Mouse (Mus musculus) liver, postnatal 0 days (tissue): ENCODE data around the gene Rad51b. TPM values are rescaled to one million over a fixed set of nuclear protein-coding genes. Genes with fewer than 3 reads are reported as not detected.
A peak's percentile ranks its signal among the peaks of the same experiment; 100 is the strongest.

Experiments
- ATAC-seq: fragments of 200-750 bp; cut with Nextera tagmentation; 2 replicates; pipeline ENCODE4 v1.8.0; 2017; ENCODE audit warnings: mild to moderate bottlenecking, moderate library complexity
- DNase-seq: peaks from one replicate; pipeline ENCODE4 v3.0.0-alpha.2; 2016
- H3K27ac ChIP-seq: fragments of 300-500 bp; sonication (generic); 2 replicates; pipeline ENCODE4 v1.5.1; 2014; ENCODE audit warnings: antibody characterized with exemption, moderate library complexity, mild to moderate bottlenecking, low read depth
- H3K27me3 ChIP-seq: fragments of 300-500 bp; sonication (generic); 2 replicates; pipeline ENCODE4 v1.6.1; 2014; ENCODE audit warnings: low read length, control low read depth, mixed read lengths; ENCODE audit not compliant: insufficient read depth
- H3K36me3 ChIP-seq: fragments of 300-500 bp; sonication (generic); replicated peaks from 2 replicates; pipeline ENCODE4 v1.6.1; 2014; ENCODE audit warnings: mild to moderate bottlenecking, control low read depth, low read length, moderate library complexity, mixed read lengths; ENCODE audit not compliant: insufficient read depth
- H3K4me1 ChIP-seq: fragments of 300-500 bp; sonication (generic); 2 replicates; pipeline ENCODE4 v1.6.1; 2014; ENCODE audit warnings: antibody characterized with exemption, mild to moderate bottlenecking, control low read depth; ENCODE audit not compliant: insufficient read depth
- H3K4me2 ChIP-seq: fragments of 300-500 bp; sonication (generic); 2 replicates; pipeline ENCODE4 v1.6.1; 2014; ENCODE audit warnings: low read depth, mild to moderate bottlenecking, low read length, moderate library complexity, mixed read lengths
- H3K4me3 ChIP-seq: fragments of 300-500 bp; sonication (generic); 2 replicates; pipeline ENCODE4 v1.5.1; 2014; ENCODE audit warnings: low read depth, low read length
- H3K9ac ChIP-seq: fragments of 300-500 bp; sonication (generic); replicated peaks from 2 replicates; pipeline ENCODE4 v1.6.1; 2014; ENCODE audit warnings: mild to moderate bottlenecking, moderate library complexity
- H3K9me3 ChIP-seq: fragments of 300-500 bp; sonication (generic); 2 replicates; pipeline ENCODE4 v1.6.1; 2016; ENCODE audit warnings: mild to moderate bottlenecking, control low read depth, low read length, mixed read lengths
- CTCF ChIP-seq: sonication (generic); IDR thresholded peaks from 2 replicates; pipeline ENCODE4 v1.5.1; 2016; ENCODE audit warnings: antibody characterized with exemption, low read depth
- EP300 ChIP-seq: IDR thresholded peaks from 2 replicates; pipeline ENCODE4 v1.6.1; 2016; ENCODE audit warnings: antibody characterized with exemption, low read depth, mild to moderate bottlenecking
- WGBS: fragments of 180-500 bp; shearing (Covaris S2); extraction: QIAGEN DNeasy Blood & Tissue Kit; methylation state at CpG from one replicate; pipeline ENCODE4 v1.1.7; 2014; ENCODE audit not compliant: insufficient replicate concordance; 5-methylcytosine and 5-hydroxymethylcytosine counted together
- polyA plus RNA-seq: library from polyadenylated mRNA; unstranded; fragments of >200 nt; fragmentation: Nextera tagmentation; extraction: Ambion mirVana; gene quantifications from 2 replicates; pipeline ENCODE4 v1.2.1, GENCODE M21; 2015

Gene Rad51b
- polyA plus RNA-seq, 1 experiment from 2014 or later = 2.5 TPM

DNA sequence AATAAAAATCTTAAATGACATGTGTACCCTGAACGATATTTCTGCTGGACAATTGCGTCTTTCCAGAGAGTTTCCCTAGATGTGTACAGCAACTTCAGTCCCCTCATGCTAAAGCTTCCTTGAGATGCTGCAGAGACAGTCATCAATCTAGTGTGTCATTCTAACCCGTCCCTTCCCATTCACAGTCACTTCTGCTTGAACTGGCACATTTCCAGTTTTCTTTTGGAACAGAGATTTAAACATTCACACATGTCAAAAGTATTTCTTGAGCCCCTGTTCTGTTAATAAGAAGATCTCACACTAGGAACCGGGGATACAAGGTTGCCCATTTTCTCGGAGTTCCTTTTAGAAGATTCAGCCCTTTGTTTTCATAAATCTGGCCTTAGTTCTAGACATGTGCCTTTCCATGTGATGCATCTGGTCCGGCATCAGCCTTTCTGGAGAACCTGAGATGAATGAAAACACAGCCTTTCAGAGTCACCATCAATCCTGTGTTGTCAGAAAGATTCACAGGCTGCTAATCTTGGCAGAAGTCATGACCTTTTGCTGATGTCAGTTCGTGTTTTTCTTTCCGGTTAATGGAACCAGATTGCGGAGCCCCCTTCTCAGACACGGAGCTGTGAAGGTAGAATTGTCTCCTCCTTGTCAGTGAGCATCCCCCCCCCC lies 448.9 kb downstream of the Rad51b start:
- H3K4me3 ChIP-seq = no peak overlapping the region
- no peaks in the 10 kb centered on the region for H3K9me3 ChIP-seq
- H3K27me3 ChIP-seq = no peaks in the 10 kb centered on the region
- no peak overlapping the region for H3K9ac ChIP-seq
- ATAC-seq = no peak
- H3K4me2 ChIP-seq = no peak overlapping the region
- H3K27ac ChIP-seq = no peak overlapping the region
- DNase-seq = no peak
- 60% methylated on average over 10 of the region's 10 CpGs for whole genome bisulfite sequencing
- no peaks in the 10 kb centered on the region for H3K36me3 ChIP-seq
- peaks cover 7% of the 10 kb centered on the region; the same call in 1 of the 2 replicates for H3K4me1 ChIP-seq
- TF ChIP-seq CTCF (no peak), EP300 (no peak)

- TF ChIP-seq CTCF (no peak), EP300 (no peak)
- Histone ChIP-seq H3K9me3 (no peaks in the 10 kb centered on the region), H3K4me1 (peaks cover 19% of the 10 kb centered on the region), H3K9ac (no peak overlapping the region), H3K36me3 (no peaks in the 10 kb centered on the region), H3K27me3 (no peaks in the 10 kb centered on the region), H3K4me3 (no peak overlapping the region), H3K27ac (no peak overlapping the region), H3K4me2 (no peak overlapping the region)
- ATAC-seq (no peak), DNase-seq (no peak)
- WGBS = 86% methylated on average over 3 of the region's 3 CpGs
Observed at GRCm38 (mm10) chr12:79747541-79747940, 450.5 kb downstream of the Rad51b start.

DNA sequence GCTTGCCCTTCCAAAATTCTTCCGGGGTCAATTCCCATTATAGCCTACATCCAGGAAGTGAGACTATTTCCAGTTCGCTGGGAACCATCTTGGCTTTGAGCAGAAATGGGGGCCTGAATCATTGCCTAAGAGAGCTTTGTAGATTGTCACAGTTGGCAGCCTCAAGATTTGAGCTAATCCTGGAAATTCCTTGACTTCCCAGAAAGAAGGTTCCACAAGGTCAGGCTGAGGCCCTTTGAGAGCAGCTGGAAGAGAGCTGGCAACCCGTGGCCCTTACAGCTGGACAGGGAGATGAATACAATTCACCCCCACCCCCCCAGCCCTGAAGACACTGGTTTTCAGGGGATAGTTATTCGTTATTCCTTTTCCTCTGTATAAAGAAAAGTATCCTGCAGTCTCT lies 451.8 kb downstream of the Rad51b start:
- ATAC-seq = no peak
- peaks cover 19% of the 10 kb centered on the region for H3K4me1 ChIP-seq
- no peaks in the 10 kb centered on the region for H3K9me3 ChIP-seq
- H3K9ac ChIP-seq = no peak overlapping the region
- 75% methylated on average over 4 of the region's 4 CpGs for WGBS
- TF ChIP-seq CTCF = no peak
- TF ChIP-seq EP300 = no peak
- no peak overlapping the region for H3K4me2 ChIP-seq
- no peak overlapping the region for H3K4me3 ChIP-seq
- no peak for DNase-seq
- H3K36me3 ChIP-seq = no peaks in the 10 kb centered on the region
- no peaks in the 10 kb centered on the region for H3K27me3 ChIP-seq
- no peak overlapping the region for H3K27ac ChIP-seq

- no peaks in the 10 kb centered on the region for H3K36me3 ChIP-seq
- H3K27ac ChIP-seq = peak overlapping the region; percentile 48
- H3K9ac ChIP-seq = no peak overlapping the region
- DNase-seq = no peak
- ATAC-seq = peak; percentile 68
- H3K4me2 ChIP-seq = no peak overlapping the region
- no peak overlapping the region for H3K4me3 ChIP-seq
- peaks cover 19% of the 10 kb centered on the region for H3K4me1 ChIP-seq
- TF ChIP-seq EP300 (no peak), CTCF (no peak)
- no peaks in the 10 kb centered on the region for H3K9me3 ChIP-seq
- no peaks in the 10 kb centered on the region for H3K27me3 ChIP-seq
- WGBS = 50% methylated on average over 10 of the region's 10 CpGs
Observed at GRCm38 (mm10) chr12:79750253-79751125, 453.4 kb downstream of the Rad51b start.

GRCm38 (mm10) chr12:79751781-79752180 lies 454.7 kb downstream of the Rad51b start:
- Histone ChIP-seq H3K4me2 (no peak overlapping the region), H3K4me1 (peaks cover 19% of the 10 kb centered on the region), H3K27me3 (no peaks in the 10 kb centered on the region), H3K4me3 (no peak overlapping the region), H3K27ac (no peak overlapping the region), H3K36me3 (no peaks in the 10 kb centered on the region), H3K9me3 (no peaks in the 10 kb centered on the region), H3K9ac (no peak overlapping the region)
- peak; percentile 40 for DNase-seq
- 51% methylated on average over 8 of the region's 8 CpGs for WGBS
- no peak for ATAC-seq
- no peak for TF ChIP-seq CTCF
- TF ChIP-seq EP300 = no peak

GRCm38 (mm10) chr12:79752189-79752588 lies 455.1 kb downstream of the Rad51b start:
- TF ChIP-seq CTCF (no peak), EP300 (no peak)
- no peak overlapping the region for H3K9ac ChIP-seq
- no peaks in the 10 kb centered on the region for H3K27me3 ChIP-seq
- no peak overlapping the region for H3K27ac ChIP-seq
- 70% methylated on average over 5 of the region's 5 CpGs for WGBS
- no peaks in the 10 kb centered on the region for H3K9me3 ChIP-seq
- no peak for DNase-seq
- ATAC-seq = no peak
- no peaks in the 10 kb centered on the region for H3K36me3 ChIP-seq
- no peak overlapping the region for H3K4me2 ChIP-seq
- no peak overlapping the region for H3K4me3 ChIP-seq
- H3K4me1 ChIP-seq = peaks cover 19% of the 10 kb centered on the region
